In the genomic region with DNA sequence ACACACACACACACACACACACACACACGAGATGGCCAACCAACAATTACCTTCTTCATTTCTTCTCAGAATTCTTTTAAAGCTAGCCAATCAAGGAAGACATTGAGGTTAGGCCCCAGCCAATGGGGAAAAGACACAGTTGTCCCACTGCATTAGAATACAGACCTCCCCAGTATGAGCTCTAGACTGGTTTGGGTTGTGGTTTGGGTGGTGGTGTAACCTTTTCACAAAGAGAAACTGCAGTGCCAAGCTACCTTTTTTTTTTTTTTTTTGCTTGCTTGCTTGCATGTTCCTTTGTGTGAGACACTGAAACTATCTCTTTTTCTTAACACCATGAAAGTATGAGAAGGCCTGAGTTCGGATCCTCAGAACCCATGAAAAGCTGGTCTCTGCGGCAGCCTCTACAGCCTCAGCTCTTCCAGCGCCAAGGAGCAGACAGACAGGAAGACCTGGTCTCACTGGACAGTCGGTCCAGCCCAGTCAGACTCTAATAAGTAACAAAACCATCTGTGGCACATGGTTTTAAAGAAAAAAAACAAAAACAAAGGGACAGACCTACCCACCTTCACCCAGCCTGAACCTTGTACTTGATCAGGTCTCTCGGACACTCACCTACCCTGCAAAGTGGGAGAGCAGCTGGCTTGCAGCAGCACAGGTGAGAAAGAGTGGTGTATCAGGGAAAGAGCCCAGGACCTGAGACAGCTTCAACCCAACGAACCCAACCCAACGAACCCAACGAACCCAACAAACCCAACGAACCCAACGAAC, we compare ENCODE assay signal across 20 mouse cellular contexts.
DNase-seq lines count a peak whose midpoint lies in the region; ATAC-seq and TF ChIP-seq lines count a peak whose summit lies in the region.
"Had no signal": no experiment of that assay in that cellular context is flagged by ENCODE, and none has a peak within 500 bp of the region (broad histone marks: within the 10 kb centered on the region; RNA-seq: fewer than 3 reads in every experiment).

No protein-coding gene starts in this region.

- H3K36me3 ChIP-seq in liver, adult 2 months (ENCODE audit: control insufficient read depth, insufficient read depth, low read length): no peaks in the 10 kb centered on the region
- H3K36me3 ChIP-seq in liver, embryonic 11.5 days (ENCODE audit: control insufficient read depth, insufficient read depth, low read length): no peaks in the 10 kb centered on the region
- H3K36me3 ChIP-seq in lung, postnatal 0 days (ENCODE audit: insufficient read depth, low read length): no peaks in the 10 kb centered on the region
- H3K36me3 ChIP-seq: midbrain, embryonic 13.5 days had no signal

- no peaks in the 10 kb centered on the region for H3K27me3 ChIP-seq in liver, adult 2 months (ENCODE audit: control insufficient read depth, insufficient read depth, low read length)
- no peaks in the 10 kb centered on the region for H3K27me3 ChIP-seq in liver, embryonic 11.5 days (replicated peaks; ENCODE audit: control insufficient read depth, insufficient read depth, low read length)
- H3K27me3 ChIP-seq in lung, postnatal 0 days (replicated peaks; ENCODE audit: insufficient read depth, low read length): no peaks in the 10 kb centered on the region

- H3K9ac ChIP-seq in liver, adult 2 months (ENCODE audit: low read depth, low read length): no peak overlapping the region
- H3K9ac ChIP-seq in liver, embryonic 11.5 days (ENCODE audit: low read depth, low read length): no peak overlapping the region
- H3K9ac ChIP-seq in lung, postnatal 0 days (replicated peaks; ENCODE audit: low read depth): no peak overlapping the region
- H3K9ac ChIP-seq: hindbrain, embryonic 14.5 days; midbrain, embryonic 13.5 days had no signal

- ATAC-seq in liver, embryonic 11.5 days (replicated peaks; ENCODE audit: low FRiP score): no peak
- peak; percentile 63 for ATAC-seq in megakaryocyte progenitor cell, adult 5-6 weeks (replicated peaks; ENCODE audit: poor library complexity)
- ATAC-seq in lung, postnatal 0 days: no peak
- ATAC-seq: midbrain, embryonic 13.5 days had no signal

- H3K79me2 ChIP-seq in liver, adult 2 months (ENCODE audit: control insufficient read depth, insufficient read depth, low read length): peaks cover 29% of the 10 kb centered on the region

- intact Hi-C loops in left cerebral cortex, postnatal 10 days (cut with DNase I): no loop called here
- intact Hi-C loops in gastrocnemius, postnatal 36 days (cut with DNase I): no loop called here

- peaks cover 24% of the 10 kb centered on the region for H3K4me1 ChIP-seq in liver, adult 2 months (ENCODE audit: control insufficient read depth, insufficient read depth, low read length)
- peaks cover 8% of the 10 kb centered on the region for H3K4me1 ChIP-seq in liver, embryonic 11.5 days (replicated peaks; ENCODE audit: control insufficient read depth, insufficient read depth, low read length)
- H3K4me1 ChIP-seq in bone marrow, adult 2 months (ENCODE audit: control insufficient read depth, insufficient read depth, low read length): peaks cover 14% of the 10 kb centered on the region
- peaks cover 4% of the 10 kb centered on the region; the same call in 1 of the 2 replicates for H3K4me1 ChIP-seq in lung, postnatal 0 days (ENCODE audit: insufficient read depth, low read depth, low read length)

- H3K9me3 ChIP-seq in liver, embryonic 11.5 days (ENCODE audit: control insufficient read depth, low read length): no peaks in the 10 kb centered on the region
- H3K9me3 ChIP-seq in lung, postnatal 0 days (ENCODE audit: low read length): no peaks in the 10 kb centered on the region
- H3K9me3 ChIP-seq: midbrain, embryonic 13.5 days had no signal

- peak overlapping the region; percentile 92 for H3K27ac ChIP-seq in liver, adult 2 months (replicated peaks; ENCODE audit: insufficient read depth, low read depth, low read length)
- no peak overlapping the region for H3K27ac ChIP-seq in liver, embryonic 11.5 days (ENCODE audit: low read depth, low read length)
- peak overlapping the region; percentile 62 for H3K27ac ChIP-seq in bone marrow, adult 2 months (ENCODE audit: control insufficient read depth, insufficient read depth, low read depth, low read length, poor library complexity)
- no peak overlapping the region for H3K27ac ChIP-seq in lung, postnatal 0 days (ENCODE audit: low read length)
- H3K27ac ChIP-seq: hindbrain, embryonic 14.5 days; left cerebral cortex, adult 2 months; midbrain, embryonic 13.5 days had no signal

- no peak overlapping the region for H3K4me3 ChIP-seq in liver, adult 2 months (ENCODE audit: insufficient read depth, low read depth, low read length)
- H3K4me3 ChIP-seq in liver, embryonic 11.5 days (ENCODE audit: low read depth, low read length): no peak overlapping the region
- no peak overlapping the region for H3K4me3 ChIP-seq in bone marrow, adult 2 months (replicated peaks; ENCODE audit: control insufficient read depth, low read depth, low read length)
- H3K4me3 ChIP-seq in lung, postnatal 0 days (ENCODE audit: low read depth, low read length): no peak overlapping the region
- H3K4me3 ChIP-seq: left cerebral cortex, adult 2 months; midbrain, embryonic 13.5 days had no signal

- DNase-seq in liver, adult 2 months (ENCODE audit: extremely low read depth, low read depth, low spot score): peak; percentile 61
- no peak for DNase-seq in liver, embryonic 11.5 days (ENCODE audit: low spot score)
- peak; percentile 73 for DNase-seq in CD4-positive, CD25-positive, alpha-beta regulatory T cell, adult 2 months (ENCODE audit: low read depth, low spot score)
- no peak for DNase-seq in left cerebral cortex, postnatal 10 days (ENCODE audit: extremely low spot score in 1 of 2, low spot score in 2 of 2)
- DNase-seq in lung, postnatal 0 days (ENCODE audit: low spot score): no peak
- no peak for DNase-seq in gastrocnemius, postnatal 36 days
- DNase-seq: adrenal gland, postnatal 25 days; cerebellum, adult 9-11 months; gastrocnemius, postnatal 10 days; kidney, adult 11 months; lung, adult 18-20 months; lung, postnatal 36 days; right cerebral cortex, adult 18-20 months; spleen, adult 18-20 months; thymus, postnatal 25 days had no signal

- 73% methylated on average over 11 of the region's 11 CpGs for WGBS in liver, adult 2 months
- WGBS in liver, embryonic 11.5 days: 87% methylated on average over 11 of the region's 11 CpGs
- WGBS in bone marrow, adult 2 months: 63% methylated on average over 11 of the region's 11 CpGs
- WGBS in lung, postnatal 0 days: 86% methylated on average over 11 of the region's 11 CpGs

- no peak for TF ChIP-seq EP300 in lung, postnatal 0 days (IDR thresholded peaks at IDR 0.05)

- TF ChIP-seq POLR2A in liver, adult 2 months (IDR thresholded peaks at IDR 0.05; ENCODE audit: extremely low read depth, insufficient read depth, low read length): no peak
- TF ChIP-seq POLR2A in bone marrow, adult 2 months (IDR thresholded peaks at IDR 0.05; ENCODE audit: borderline replicate concordance, control insufficient read depth, low read depth, low read length): no peak

- no peak overlapping the region for H3K4me2 ChIP-seq in liver, embryonic 11.5 days
- no peak overlapping the region for H3K4me2 ChIP-seq in lung, postnatal 0 days (replicated peaks; ENCODE audit: low read depth, low read length)
- H3K4me2 ChIP-seq: hindbrain, embryonic 14.5 days; midbrain, embryonic 13.5 days had no signal

- no peak for TF ChIP-seq CTCF in liver, adult 2 months (IDR thresholded peaks at IDR 0.05; ENCODE audit: low read depth, low read length)
- TF ChIP-seq CTCF in bone marrow, adult 2 months (IDR thresholded peaks at IDR 0.05; ENCODE audit: control insufficient read depth, insufficient read depth, low read length): no peak
- TF ChIP-seq CTCF in lung, postnatal 0 days (IDR thresholded peaks at IDR 0.05): no peak

Comparison
In these comparisons a context has a peak if more than half of its experiments do, and no peak if none do; other contexts are left out.
1. DNase-seq: peak in liver, adult 2 months (single experiment) and CD4-positive, CD25-positive, alpha-beta regulatory T cell, adult 2 months (single experiment); none in liver, embryonic 11.5 days (single experiment), left cerebral cortex, postnatal 10 days (0 of 2), lung, postnatal 0 days (single experiment) and gastrocnemius, postnatal 36 days (0 of 2).
2. H3K27ac ChIP-seq: peak in liver, adult 2 months (single experiment) and bone marrow, adult 2 months (single experiment); none in liver, embryonic 11.5 days (single experiment) and lung, postnatal 0 days (single experiment).